Mouse (Mus musculus) testis, adult 2 months (tissue): ENCODE data around the gene Trim67.

Experiments
- CTCF ChIP-seq: fragments of 200-500 bp; IDR thresholded peaks from 2 replicates; pipeline ENCODE4 v1.5.1; 2012; ENCODE audit warnings: low read depth, mild to moderate bottlenecking, inconsistent platforms, low read length, moderate library complexity; ENCODE audit not compliant: control insufficient read depth, insufficient read depth, insufficient replicate concordance
- POLR2A ChIP-seq: fragments of 200-500 bp; IDR thresholded peaks from 2 replicates; pipeline ENCODE4 v1.6.1; 2012; ENCODE audit warnings: low read depth, mild to moderate bottlenecking, inconsistent platforms, low read length, moderate library complexity; ENCODE audit not compliant: control insufficient read depth

GRCm38 (mm10) chr8:124853511-124853910, 60.6 kb downstream of the Trim67 start:
- no peak for TF ChIP-seq CTCF
- no peak for TF ChIP-seq POLR2A
